15 mouse cellular contexts compared by ENCODE assay signal in the genomic region with DNA sequence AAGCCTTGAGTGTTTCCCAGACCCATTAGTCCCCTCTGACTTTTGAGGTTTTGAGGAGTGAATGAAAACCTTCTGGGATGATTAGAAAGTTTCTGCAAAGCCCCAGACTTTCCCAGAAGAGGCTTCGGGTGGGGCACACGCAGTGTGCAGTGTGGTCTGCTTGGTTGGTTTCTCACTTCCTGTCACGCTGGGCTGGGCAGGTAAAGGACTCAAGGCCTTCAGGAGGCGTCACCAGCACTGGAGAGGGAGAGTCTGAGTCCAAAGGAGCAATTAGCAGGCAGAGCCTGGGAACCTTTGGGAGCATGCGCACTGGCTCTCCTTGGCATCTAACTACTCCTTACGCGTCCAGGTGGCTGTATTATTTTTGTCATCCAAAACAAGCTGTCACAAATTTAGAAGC. TPM values are rescaled to one million over a fixed set of nuclear protein-coding genes. Genes with fewer than 3 reads are reported as not detected.
DNase-seq lines count a peak whose midpoint lies in the region; ATAC-seq and TF ChIP-seq lines count a peak whose summit lies in the region.
"Had no signal": no experiment of that assay in that cellular context is flagged by ENCODE, and none has a peak within 500 bp of the region (broad histone marks: within the 10 kb centered on the region; RNA-seq: fewer than 3 reads in every experiment).

No protein-coding gene starts in this region.

- no peak for TF ChIP-seq CTCF in kidney, postnatal 0 days (IDR thresholded peaks at IDR 0.05; ENCODE audit: low read depth)
- TF ChIP-seq CTCF in stomach, postnatal 0 days (IDR thresholded peaks at IDR 0.05; ENCODE audit: low read depth) = no peak

- no peak overlapping the region for H3K4me3 ChIP-seq in kidney, postnatal 0 days (replicated peaks; ENCODE audit: low read depth, low read length)
- H3K4me3 ChIP-seq in stomach, postnatal 0 days (ENCODE audit: low read depth, low read length) = no peak overlapping the region
- H3K4me3 ChIP-seq: heart, embryonic 10.5 days; hindbrain, embryonic 13.5 days; liver, embryonic 12.5 days; myocyte had no signal

- ATAC-seq in cerebellum, adult (ENCODE audit: insufficient number of reproducible peaks, low FRiP score, low TSS enrichment) = peak; percentile 89
- peak; percentile 96 for ATAC-seq in kidney, postnatal 0 days (replicated peaks; ENCODE audit: low FRiP score, low read depth)
- peak; percentile 49; the same call in 1 of the 2 replicates for ATAC-seq in stomach, postnatal 0 days (ENCODE audit: low FRiP score, low TSS enrichment)
- no peak for ATAC-seq in megakaryocyte-erythroid progenitor cell, adult 5-6 weeks (replicated peaks; ENCODE audit: low FRiP score, low TSS enrichment, poor library complexity, severe bottlenecking)
- ATAC-seq: liver, embryonic 12.5 days had no signal

- DNase-seq in cerebellum, postnatal 4 days (ENCODE audit: low spot score in 2 of 2) = no peak
- peak; percentile 64 for DNase-seq in induced T-regulatory cell, adult 2 months (ENCODE audit: low read depth)
- DNase-seq in kidney, postnatal 0 days (ENCODE audit: low spot score) = peak; percentile 44
- no peak for DNase-seq in stomach, postnatal 0 days (ENCODE audit: low spot score)
- no peak for DNase-seq in layer of hippocampus, postnatal 10 days (ENCODE audit: low spot score in 2 of 2)
- DNase-seq in left cerebral cortex, postnatal 10 days (ENCODE audit: extremely low spot score in 1 of 2, low spot score in 2 of 2) = no peak
- DNase-seq: adrenal gland, adult 8-10 months; embryo, embryonic 11 days had no signal

- no peaks in the 10 kb centered on the region for H3K9me3 ChIP-seq in kidney, postnatal 0 days (replicated peaks; ENCODE audit: low read length)
- no peaks in the 10 kb centered on the region for H3K9me3 ChIP-seq in stomach, postnatal 0 days (ENCODE audit: control insufficient read depth, low read length)
- H3K9me3 ChIP-seq: heart, embryonic 10.5 days; liver, embryonic 12.5 days had no signal

- H3K4me1 ChIP-seq in kidney, postnatal 0 days (replicated peaks; ENCODE audit: insufficient read depth, low read length) = no peaks in the 10 kb centered on the region
- H3K4me1 ChIP-seq in stomach, postnatal 0 days (replicated peaks; ENCODE audit: control insufficient read depth, insufficient read depth) = no peaks in the 10 kb centered on the region
- H3K4me1 ChIP-seq: heart, embryonic 10.5 days; hindbrain, embryonic 13.5 days; liver, embryonic 12.5 days had no signal

- intact Hi-C loops in left cerebral cortex, postnatal 10 days (cut with DNase I) = no loop called here

- no peaks in the 10 kb centered on the region for H3K36me3 ChIP-seq in kidney, postnatal 0 days (ENCODE audit: insufficient read depth, low read length)
- H3K36me3 ChIP-seq in stomach, postnatal 0 days (ENCODE audit: control insufficient read depth, insufficient read depth, low read length) = no peaks in the 10 kb centered on the region
- H3K36me3 ChIP-seq: heart, embryonic 10.5 days; hindbrain, embryonic 13.5 days; liver, embryonic 12.5 days had no signal

- H3K9ac ChIP-seq in kidney, postnatal 0 days (ENCODE audit: low read depth, low read length) = no peak overlapping the region
- no peak overlapping the region for H3K9ac ChIP-seq in stomach, postnatal 0 days (ENCODE audit: low read length)
- H3K9ac ChIP-seq: hindbrain, embryonic 13.5 days; liver, embryonic 12.5 days had no signal

- H3K4me2 ChIP-seq in kidney, postnatal 0 days (ENCODE audit: low read length) = no peak overlapping the region
- H3K4me2 ChIP-seq in stomach, postnatal 0 days (replicated peaks; ENCODE audit: low read depth) = no peak overlapping the region
- H3K4me2 ChIP-seq: hindbrain, embryonic 13.5 days; liver, embryonic 12.5 days had no signal

- no peaks in the 10 kb centered on the region for H3K27me3 ChIP-seq in kidney, postnatal 0 days (ENCODE audit: insufficient read depth, low read length)
- no peaks in the 10 kb centered on the region for H3K27me3 ChIP-seq in stomach, postnatal 0 days (ENCODE audit: control insufficient read depth, insufficient read depth, low read length)
- H3K27me3 ChIP-seq: hindbrain, embryonic 13.5 days; liver, embryonic 12.5 days had no signal

- 48% methylated on average over 7 of the region's 7 CpGs for WGBS in kidney, postnatal 0 days
- WGBS in stomach, postnatal 0 days = 64% methylated on average over 7 of the region's 7 CpGs

- H3K27ac ChIP-seq in kidney, postnatal 0 days = 0 out of 2 replicates have a peak overlapping the region, but pooled peaks have one; percentile 42
- no peak overlapping the region for H3K27ac ChIP-seq in stomach, postnatal 0 days (replicated peaks)
- H3K27ac ChIP-seq: heart, embryonic 10.5 days; hindbrain, embryonic 13.5 days; liver, embryonic 12.5 days; macrophage had no signal

- no peak for TF ChIP-seq EP300 in stomach, postnatal 0 days (optimal IDR thresholded peaks at IDR 0.05)

RNA-seq across cellular contexts. Expression of gene Gpr68, which starts 50.2 kb away (rescaled TPM):
- polyA plus RNA-seq in kidney, postnatal 0 days (2015; fragmentation: Nextera tagmentation; extraction: Ambion mirVana) = 0.36 and 0.57 TPM in 2 replicates
- polyA plus RNA-seq in stomach, postnatal 0 days (2015; fragmentation: Nextera tagmentation; extraction: Ambion mirVana) = 0.44 and 0.48 TPM in 2 replicates
- total RNA-seq in layer of hippocampus, postnatal 10 days (2021) = 10 to 100 TPM; 17.4 to 17.6 TPM
- 0.83 and 1.5 TPM in 2 replicates for total RNA-seq in megakaryocyte-erythroid progenitor cell, adult 5-6 weeks (2014; fragmentation: Nextera tagmentation)
- 0.42 and 0.50 TPM in 2 replicates for total RNA-seq in megakaryocyte-erythroid progenitor cell, adult 5-6 weeks (2017)
- 1 to 10 TPM; 6.7 to 7.4 TPM for total RNA-seq in left cerebral cortex, postnatal 10 days (2021)

Comparison
In these comparisons a context has a peak if more than half of its experiments do, and no peak if none do; other contexts are left out.
1. DNase-seq: peak in induced T-regulatory cell, adult 2 months (single experiment) and kidney, postnatal 0 days (single experiment); none in cerebellum, postnatal 4 days (0 of 2), stomach, postnatal 0 days (single experiment), layer of hippocampus, postnatal 10 days (0 of 2) and left cerebral cortex, postnatal 10 days (0 of 2).